Mouse (Mus musculus) T-helper 1 cell (primary cell): ENCODE measurements at regions not wholly inside any gene's neighbourhood (a gene's known extent, or its start where the extent isn't known, plus 50 kb on each side); places are given as distances from the start of the nearest gene placed in this dataset.
"Not testable (repeated sequence)": the region's sequence is repeated elsewhere in the genome, so short reads cannot be mapped to it uniquely, and the experiment has no call there.

Experiments used
- in situ Hi-C: fragments of 300-600 bp; cut with MboI, MseI; formaldehyde crosslinking; loops from one replicate; pipeline ENCODE4 v1.15.1; 2025; ENCODE audit warnings: high pct_unique_total_duplicates

DNA sequence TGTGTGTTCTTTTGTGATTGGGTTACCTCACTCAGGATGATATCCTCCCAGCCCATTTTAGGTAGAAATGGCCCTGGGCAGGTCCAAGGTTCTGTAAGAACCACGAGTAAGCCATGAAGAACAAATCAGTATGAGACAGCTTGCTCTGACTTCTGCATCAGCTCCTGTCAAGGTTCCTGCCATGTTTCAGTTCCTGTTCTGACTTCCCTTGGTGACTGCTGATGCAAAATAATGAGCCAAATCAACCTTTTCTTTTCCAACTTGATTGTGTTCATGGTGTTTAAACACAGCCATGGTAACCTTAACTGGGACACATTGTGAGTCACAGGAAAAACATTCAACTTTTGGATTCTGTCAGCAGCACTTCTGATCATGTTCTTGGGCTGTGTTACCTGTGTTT, 667.4 kb upstream of the Igfbp7 start:
- in situ Hi-C loops: no loop called here

DNA sequence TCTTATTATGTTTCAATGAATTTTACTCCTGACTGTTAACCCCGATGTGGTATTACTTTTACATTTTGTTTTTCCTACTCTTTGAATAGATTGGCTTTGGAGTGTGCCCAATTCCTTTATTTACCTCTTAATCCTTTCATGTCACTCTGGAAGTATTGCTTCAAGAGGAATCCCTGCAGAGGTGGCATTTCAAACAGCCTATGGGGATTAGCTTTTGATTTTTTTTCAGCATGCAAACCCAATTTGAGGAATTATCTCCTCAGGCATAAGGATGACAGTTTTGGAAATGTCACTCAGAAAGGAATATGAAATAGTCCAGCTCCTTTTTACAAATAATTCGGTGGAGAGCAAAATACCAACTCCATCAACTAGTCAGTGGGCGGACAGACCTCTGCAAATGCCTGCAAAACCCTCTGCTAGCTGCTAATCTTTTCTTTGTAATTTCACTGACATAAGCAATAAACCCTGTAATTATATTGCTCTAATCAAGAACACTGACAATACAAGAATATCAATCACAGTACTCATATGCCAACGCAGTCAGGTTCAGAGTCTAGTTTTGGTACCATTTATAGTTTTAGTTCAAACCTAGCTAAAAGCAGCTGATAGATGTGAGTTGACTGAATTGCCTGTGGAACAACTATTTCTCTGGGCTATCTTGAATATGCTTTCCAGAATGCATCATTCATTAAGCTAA, 624.9 kb upstream of the Igfbp7 start:
- in situ Hi-C loops: no loop called here

DNA sequence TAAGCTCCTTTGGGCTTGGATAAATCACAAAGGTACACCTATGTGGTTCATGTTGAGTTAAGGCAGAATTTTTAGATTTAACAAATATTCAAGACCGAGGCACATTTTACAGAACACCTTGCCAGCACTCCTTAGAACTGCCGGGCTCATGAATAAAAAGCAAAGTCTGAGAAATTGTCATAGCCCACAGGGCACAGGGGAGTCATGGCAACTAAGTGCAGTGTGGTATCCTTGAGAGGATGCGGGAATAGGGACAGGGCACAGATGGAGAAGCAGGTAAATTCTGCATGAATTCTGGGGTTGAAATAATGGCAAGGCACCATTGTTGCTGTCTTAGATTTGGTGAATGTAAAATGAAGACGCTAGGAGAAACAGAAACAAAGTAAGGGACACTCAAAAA, 609.7 kb upstream of the Igfbp7 start:
- in situ Hi-C loops: no loop called here

DNA sequence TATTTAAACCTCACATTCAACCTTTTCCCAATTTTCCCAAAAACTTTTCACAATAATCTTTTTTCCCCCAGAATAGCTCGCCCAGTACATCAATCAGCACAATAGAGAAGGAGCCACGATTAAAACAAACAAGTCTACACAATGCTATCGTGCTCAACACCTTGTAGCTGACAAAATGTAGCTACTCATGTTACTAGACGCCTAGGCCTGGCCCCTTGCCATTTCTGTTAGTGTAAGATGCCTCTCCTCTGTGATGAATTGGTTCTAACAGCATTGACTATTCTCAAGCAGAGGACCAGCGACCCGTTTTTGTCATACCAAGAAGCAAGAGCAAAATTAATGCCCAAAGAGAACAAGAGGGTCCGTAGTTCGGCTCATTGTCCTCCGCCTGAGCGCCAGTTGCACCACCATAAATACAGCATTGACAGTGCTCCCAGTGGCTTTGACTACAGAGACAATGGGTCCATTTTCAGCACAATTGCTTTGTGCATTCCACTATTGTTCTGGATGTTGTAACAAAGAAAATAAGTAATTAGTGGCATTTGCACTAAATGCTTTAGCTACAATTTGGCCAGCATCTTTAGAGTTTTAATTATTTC, 578.7 kb upstream of the Igfbp7 start:
- in situ Hi-C loops: no loop called here

DNA sequence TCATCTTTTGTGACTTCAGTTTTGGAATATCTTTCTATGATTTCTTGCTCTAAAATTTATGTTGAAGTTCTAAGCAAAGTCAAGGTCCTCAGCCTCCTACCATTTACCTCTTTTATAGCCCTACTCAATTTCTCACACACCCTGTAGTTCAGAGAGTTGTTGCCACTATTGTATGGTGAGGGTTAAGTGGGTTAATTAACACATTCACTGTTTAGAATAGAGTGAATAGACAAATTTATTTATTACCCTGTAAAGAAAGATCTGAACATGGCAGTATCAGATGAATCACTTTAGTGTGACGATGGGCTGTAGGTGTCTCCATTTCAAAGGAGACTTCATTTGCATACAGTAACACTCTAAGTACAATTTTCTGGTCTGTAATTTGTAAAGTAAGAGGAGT, 577.4 kb upstream of the Igfbp7 start:
- in situ Hi-C loops: no loop called here

DNA sequence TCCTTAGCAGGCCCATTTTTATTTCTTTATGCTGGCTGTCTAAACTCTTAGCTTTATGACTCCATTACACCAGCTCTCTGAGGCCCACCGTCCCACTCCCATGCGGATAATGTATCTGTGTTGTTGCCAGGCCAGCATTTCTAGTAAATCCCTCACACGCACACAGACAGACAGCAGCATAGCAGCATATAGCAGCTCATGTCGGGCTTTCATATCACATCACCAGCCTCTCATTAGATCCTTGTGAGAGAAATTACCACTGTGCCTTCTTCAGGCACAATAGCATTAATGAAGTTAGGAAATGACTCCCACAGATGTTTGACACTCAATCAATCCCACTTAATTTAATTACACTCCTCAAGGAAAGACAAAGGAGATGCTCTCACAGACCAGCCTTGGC, 532.2 kb upstream of the Igfbp7 start:
- in situ Hi-C loops: not testable (repeated sequence)

DNA sequence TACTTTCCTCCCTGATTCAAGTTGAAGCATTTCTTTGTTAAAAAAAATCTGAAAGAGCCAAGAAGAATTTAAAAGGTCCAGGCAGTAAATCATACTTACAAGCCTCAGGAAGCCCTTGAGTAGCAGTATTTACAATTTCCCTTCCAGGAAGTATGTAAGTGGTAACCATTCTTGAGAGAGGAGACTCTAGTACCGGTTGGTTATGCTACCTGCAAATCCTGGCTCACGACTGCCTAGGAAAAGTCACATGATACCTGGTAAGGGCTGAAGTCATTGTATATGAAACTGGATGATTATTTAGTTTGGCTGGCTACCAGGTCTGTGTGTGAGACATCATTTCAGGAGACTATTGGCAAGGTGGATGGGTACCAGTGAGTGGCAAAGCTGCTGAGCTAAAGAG, 524.0 kb upstream of the Igfbp7 start:
- in situ Hi-C loops: no loop called here

DNA sequence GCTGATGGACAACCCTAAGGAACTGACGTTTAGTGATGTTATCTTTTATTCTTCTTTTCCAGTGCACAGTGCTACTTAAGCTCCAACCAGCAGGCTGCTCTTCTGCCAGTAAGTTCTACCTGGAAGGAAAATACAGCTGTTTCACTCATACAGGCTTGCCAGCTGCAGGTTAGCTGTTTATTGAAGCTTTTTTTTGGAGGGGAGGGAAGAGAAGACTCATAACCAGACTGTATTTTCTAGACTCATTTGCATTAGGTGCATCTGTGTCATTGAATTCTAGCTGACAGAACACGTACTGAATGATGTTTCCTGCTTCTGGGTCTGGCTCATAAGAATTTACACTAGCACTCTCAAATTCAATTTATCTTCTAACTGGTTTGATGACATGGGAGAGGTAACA, 513.3 kb upstream of the Igfbp7 start:
- in situ Hi-C loops: no loop called here

DNA sequence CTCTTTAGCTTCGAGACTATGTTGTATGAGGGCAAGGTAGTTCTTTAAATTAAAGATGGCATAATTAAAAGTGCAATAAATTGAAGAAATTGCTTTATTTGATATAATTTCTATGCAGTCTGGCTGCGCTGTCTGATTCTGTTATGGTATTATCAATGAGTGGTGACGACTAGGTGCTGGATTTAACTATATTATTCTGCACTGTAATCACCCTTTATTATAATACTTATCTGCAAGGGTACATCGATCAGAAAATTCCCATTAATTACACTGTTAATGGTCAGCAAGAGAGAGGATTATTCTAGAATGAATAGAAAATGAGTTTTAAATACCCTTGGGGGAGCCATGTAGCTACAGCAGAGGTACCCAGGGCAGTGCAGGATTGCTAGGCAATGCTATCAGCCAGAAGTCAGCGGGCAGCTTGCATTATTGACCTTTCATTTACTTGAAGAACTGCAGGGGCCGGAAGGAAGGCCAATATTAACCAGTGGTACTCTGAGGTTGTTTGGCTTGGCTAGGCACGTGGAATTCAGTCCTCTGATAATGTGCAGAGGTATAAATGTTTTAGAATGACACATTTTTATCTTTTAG, 509.3 kb upstream of the Igfbp7 start:
- in situ Hi-C loops: no loop called here

DNA sequence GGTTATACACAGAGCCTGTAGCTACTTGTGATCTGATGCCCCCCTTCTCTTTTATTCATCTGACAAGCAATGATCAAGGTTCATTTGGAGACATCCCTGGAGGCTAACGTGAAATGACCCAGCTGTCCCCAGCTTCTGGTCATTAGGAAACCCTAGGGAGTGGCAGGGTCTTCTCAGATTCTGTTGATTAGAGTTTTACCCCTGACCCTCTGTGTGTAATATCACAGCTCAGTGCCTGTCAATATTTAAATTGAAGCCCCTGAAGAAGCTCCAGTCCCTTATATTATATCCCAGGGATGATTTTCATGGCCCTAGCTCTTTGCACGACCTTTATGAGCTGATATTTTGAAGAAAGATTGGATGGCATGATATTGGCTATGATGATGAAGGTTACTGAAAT, 508.5 kb upstream of the Igfbp7 start:
- in situ Hi-C loops: no loop called here

DNA sequence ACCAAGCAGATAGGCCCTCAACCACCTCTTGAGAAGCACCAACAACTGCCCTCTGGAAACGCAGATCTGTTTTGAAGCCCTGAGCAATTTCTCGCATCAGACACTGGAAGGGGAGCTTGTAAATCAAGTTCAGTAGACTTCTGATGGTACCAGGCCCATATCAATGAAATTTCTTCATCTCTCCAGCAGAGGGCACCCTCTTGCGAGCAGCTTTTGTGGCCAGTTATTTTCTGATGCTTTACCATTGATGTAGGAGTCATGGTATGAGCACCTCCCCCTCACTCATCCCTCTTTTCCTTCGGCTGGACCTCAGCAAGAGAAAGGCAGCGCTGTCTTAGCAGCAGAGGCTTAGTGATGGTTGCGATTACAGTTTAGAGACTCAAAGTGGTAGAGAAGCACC, 501.4 kb upstream of the Igfbp7 start:
- in situ Hi-C loops: no loop called here

DNA sequence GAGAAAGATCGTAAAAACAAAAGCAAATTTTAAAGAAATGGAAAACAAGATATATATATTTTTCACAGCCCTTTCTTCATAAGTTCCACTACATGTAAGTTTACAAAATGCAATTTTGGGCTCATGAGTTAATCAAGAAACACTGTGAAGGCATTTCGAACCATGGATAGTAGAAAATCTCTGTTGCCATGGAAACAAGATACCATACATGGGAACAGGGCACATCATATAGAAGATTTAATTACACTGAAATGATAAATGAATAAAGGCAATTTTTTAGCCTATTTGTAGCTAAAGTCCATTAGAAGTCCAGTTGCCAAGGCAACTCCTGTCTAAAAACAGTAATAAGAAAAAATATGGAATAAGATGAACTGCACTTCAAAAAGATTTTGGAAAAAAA, 484.2 kb upstream of the Igfbp7 start:
- in situ Hi-C loops: not testable (repeated sequence)

DNA sequence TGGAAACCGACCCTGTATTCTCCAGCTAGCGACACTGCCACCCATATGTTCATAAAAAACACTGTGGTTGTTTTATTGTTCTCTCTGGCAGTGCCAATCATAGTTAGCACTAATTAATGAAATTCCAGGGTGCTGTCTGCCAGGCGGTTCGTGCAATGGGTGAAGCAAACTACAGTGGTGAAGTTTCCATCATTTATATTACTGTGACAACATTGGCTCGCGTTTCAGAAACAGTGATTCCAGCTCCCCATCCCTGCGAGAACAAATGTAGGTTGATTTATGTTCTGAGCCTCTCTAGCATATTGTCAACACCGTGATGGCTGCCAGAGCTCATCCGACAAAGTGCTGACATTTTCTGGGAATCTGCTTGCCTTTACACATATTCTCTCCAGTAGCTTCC, 480.7 kb upstream of the Igfbp7 start:
- in situ Hi-C loops: no loop called here

DNA sequence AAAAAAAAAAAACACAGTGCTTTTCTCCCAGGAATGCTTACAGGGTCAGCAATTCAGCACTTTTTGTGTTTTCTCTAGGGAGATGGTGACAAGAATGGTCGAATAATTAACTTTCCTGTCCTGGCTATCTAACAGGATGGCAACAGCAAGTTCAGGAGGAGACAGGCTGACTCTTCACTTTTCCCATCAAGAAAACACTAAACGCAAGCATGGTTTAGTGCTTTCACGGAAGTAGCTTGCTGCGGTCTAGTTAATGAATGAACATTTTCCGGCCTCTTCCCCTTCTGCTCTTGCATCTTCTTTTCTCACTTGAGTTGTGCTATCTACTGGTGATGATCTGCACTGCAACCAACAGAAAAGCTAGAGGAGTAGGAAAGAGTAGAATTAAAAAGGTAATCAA, 463.6 kb upstream of the Igfbp7 start:
- in situ Hi-C loops: no loop called here

DNA sequence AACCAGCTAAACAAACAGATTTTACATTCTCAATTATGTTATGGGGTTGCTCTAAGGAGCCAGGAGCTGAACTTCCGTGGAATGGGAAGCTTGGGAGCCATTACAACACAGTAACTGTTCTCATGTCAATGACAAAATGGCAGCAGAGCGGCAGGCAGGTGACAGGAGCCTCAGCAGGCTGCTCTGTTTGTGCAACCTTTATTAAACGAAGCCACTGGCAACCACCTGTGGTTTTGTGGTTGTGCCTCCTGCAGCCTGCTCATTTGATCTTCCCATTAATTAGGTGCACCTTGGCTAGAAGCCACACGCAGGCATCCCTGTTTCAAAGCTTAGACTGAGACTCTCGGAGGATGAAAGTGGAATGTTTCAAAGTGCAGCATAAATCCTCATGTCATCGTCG, 457.5 kb upstream of the Igfbp7 start:
- in situ Hi-C loops: no loop called here

DNA sequence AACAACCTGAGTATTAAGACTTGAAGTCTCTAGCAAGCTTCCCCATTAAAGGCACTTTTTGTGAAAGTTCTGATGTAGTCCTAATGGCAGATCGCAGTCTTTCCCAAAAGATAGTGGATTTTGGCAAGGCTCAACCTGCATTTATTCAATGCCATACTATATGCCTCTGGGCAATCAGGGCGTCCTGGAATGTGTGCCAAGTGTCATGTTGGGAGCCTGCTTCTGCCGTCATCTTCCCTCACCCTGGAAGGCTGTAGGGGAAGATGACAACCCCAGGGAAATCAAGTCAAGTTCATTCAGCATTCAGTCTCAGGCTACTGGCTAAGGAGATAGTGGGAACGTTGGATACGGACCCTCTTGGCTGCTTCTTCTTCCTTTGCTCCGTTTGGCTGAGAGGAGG, 447.4 kb upstream of the Igfbp7 start:
- in situ Hi-C loops: no loop called here

DNA sequence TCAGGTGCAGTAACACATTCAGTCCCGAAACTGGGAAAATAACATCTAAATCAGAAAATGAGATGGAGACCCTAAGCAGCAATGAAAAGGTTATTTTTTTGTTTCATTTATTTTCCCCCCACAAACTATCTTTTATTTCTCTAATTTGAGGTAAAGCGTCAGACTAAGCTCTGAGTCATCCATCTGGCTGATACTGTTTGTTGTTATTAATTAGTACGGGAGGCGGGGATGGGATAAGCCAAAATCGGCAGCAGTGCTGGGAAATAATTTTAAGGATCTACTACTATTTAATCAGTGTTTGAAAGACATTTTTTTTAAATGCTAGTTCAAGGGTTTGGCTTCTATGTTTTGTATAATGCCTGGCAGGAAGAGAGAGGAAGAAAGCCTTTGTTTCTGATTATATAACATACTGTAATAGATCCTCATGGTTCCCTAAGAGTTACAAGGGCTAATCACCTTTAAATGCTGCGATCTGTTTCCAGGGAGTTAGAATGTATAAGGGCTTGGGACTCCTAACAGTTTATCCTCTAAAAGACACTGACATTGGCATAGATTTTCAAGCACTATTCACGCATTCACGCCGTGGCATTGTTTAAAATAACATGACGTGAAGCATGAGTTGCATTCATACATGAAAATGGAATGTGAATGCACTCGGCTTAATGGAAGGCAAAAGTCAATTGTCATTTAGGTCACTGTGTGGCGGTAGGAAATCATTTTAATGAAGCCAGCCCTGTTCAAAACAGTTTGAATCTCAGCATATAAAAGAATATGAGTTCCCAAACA, 446.4 kb upstream of the Igfbp7 start:
- in situ Hi-C loops: no loop called here

DNA sequence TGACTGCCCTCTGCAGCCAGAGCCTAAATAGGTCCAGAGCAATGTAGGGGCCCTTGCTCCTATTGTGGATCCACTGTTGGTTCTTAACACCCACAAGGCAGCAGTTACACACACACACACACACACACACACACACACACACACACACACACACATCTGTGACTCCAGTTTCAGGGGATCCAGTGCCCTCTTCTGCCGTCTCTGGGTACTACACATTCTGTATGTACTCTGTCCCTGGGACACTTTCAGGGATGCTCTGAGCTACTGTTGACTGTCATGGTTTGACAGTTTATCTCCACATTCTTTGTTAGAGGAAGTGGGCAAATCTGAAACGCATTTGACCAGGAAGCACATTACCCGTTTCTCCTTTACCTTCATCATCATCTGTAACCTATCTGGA, 443.8 kb upstream of the Igfbp7 start:
- in situ Hi-C loops: no loop called here

DNA sequence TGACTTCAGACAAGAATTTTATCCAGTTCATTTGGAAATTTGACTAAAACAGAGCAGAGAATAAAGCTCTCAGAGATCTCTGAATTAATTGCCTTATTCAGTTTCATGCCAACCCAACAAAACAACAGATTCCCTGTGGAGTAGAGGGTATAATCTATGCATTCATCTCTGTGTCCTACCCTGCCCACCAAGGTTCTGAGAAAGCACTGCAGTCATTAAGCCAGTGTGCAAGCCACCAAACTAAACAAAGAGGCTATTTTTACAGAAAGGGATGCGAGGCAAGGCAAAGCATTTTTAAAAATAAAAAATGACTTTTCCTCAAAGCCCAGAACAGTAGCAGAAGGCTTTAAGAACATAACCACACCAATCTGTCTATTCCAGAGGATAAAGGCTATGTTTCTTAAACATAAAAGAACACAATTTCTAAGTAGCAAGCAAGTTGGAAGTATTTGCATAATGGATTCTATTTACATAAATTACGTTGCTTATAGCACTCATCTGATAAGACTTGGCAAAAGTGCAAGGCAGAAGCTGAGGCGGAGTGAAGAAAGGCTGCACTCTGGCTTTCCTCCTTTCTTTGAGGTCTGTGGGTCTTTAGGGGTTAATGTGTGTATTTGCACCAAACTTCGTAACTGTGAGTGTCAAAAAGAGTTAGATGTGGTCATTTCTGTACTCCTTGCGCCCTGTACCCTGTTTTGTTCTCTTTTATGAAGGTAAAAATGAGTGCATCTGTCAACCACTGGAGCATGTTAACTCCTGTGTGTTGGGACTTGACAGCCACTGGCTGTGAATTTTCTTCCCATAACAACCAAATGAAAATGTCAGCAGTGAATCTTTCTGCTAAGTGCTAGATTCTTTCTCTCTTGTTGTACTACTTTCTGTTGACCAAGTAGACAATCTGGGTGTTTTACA, 430.6 kb upstream of the Igfbp7 start:
- in situ Hi-C loops: no loop called here

DNA sequence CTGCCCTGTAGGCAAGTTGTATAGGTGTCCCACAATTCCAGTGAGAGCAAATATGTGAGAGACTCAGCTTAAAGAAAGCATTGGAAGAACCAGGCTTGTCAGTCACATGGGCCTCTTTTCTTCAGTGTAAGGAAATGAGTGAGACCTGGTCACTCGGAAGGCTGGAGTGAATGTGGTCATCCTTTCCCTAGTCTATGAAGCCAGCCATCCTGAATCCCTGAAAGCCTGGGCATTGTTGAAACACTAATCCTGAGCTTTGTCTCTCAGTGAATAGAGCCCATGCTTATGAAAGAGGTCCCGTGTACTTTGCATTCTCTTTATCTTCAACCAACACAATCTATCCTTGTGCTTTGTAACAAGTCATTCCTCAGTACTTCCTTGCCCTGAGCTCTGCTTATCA, 420.1 kb upstream of the Igfbp7 start:
- in situ Hi-C loops: no loop called here

DNA sequence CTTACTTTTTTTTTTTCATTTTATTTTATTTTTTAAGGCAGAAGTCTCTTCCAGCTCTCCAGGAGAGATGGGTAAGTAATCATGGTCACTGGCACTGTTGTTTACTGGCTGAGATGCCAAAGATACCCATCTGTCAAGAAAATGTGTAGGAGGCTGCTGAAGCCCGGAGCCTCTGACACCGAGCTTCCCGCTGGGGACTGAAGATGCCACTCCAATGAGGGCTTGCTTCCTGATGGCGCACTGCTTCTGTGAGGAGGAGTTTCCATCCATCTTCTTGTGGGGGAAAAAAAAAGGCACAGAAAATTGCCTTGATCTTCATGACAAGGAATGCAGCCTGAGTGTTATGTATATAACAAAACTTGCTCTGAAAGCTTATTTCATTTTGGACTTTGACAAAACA, 418.2 kb upstream of the Igfbp7 start:
- in situ Hi-C loops: no loop called here
